Mouse (Mus musculus): ENCODE data around the gene Ing3. TPM values are rescaled to one million over a fixed set of nuclear protein-coding genes. Genes with fewer than 3 reads are reported as not detected.

The Ing3 gene
- total RNA-seq (2023): 10 to 100 TPM; 65.3 to 69.0 TPM

GRCm38 (mm10) chr6:21949226-21949731 lies at the start of gene Ing3:
Ing3 (plus strand) TSS chr6:21949571.

GRCm38 (mm10) chr6:21985732-21986540 lies 36.6 kb downstream of the Ing3 start, which contains the start of gene Cped1:
Cped1 (plus strand) TSS chr6:21985916.

Other genes starting within 250 kb of the Ing3 start
- 1 to 10 TPM; 3.5 to 3.7 TPM for gene Tspan12, start 97.1 kb upstream of the Ing3 start, total RNA-seq (2023)
- 1 to 10 TPM in 1 of 2 experiments, under 1 TPM in 1; 0.13 to 1.1 TPM for gene Cped1, start 36.3 kb downstream of the Ing3 start, total RNA-seq (2023)